Mouse (Mus musculus): Measurements from ENCODE around the gene Syne1. TPM values are rescaled to one million over a fixed set of nuclear protein-coding genes. Genes with fewer than 3 reads are reported as not detected.

Syne1 gene
- total and polyA plus RNA-seq, 3 experiments: 10.8 to 85.0 (median 59.1) TPM

DNA sequence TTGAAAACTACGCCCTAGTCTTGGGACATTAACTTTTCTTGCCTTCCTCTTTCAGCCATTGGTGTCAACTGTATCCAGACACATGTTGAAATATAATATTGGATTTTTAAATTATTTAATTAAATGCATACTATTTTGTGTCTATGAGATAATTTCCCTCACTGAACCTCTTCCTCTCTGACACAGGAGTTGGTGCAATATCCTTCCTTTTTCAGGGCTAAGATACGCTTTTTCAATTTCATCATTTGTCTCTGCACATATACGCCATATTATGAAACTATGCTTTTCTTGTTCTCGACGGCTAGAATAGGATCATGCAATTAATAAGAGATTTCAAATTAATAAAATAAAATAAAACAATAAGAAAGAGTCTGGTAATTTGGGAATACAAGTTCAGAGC, 4.9 kb downstream of the Syne1 start:
- Histone ChIP-seq H3K4me1 (ENCODE audit: insufficient read depth, low read depth, low read length) (no peaks in the 10 kb centered on the region), H3K4me3 (ENCODE audit: low read depth, low read length) (no peak overlapping the region), H3K36me3 (replicated peaks) (no peaks in the 10 kb centered on the region), H3K27me3 (ENCODE audit: insufficient read depth, low read length) (peaks cover 9% of the 10 kb centered on the region; the same call in 1 of the 2 replicates), H3K9me3 (replicated peaks) (no peaks in the 10 kb centered on the region)
- ATAC-seq (ENCODE audit: extremely low read depth, insufficient number of reproducible peaks, low FRiP score, poor library complexity, severe bottlenecking): no peak
- TF ChIP-seq GATA1 (IDR thresholded peaks at IDR 0.05; ENCODE audit: borderline replicate concordance, low read length) (no peak), CTCF (IDR thresholded peaks at IDR 0.05; ENCODE audit: low read depth, low read length) (no peak), TAL1 (conservative IDR thresholded peaks at IDR 0.05; ENCODE audit: low read depth, low read length) (no peak), GATA2 (IDR thresholded peaks at IDR 0.05; ENCODE audit: borderline replicate concordance, low read depth, low read length) (no peak), POLR2AphosphoS5 (IDR thresholded peaks at IDR 0.05; ENCODE audit: insufficient replicate concordance, low read depth, low read length) (no peak)
- DNase-seq (ENCODE audit: low spot score): no peak

DNA sequence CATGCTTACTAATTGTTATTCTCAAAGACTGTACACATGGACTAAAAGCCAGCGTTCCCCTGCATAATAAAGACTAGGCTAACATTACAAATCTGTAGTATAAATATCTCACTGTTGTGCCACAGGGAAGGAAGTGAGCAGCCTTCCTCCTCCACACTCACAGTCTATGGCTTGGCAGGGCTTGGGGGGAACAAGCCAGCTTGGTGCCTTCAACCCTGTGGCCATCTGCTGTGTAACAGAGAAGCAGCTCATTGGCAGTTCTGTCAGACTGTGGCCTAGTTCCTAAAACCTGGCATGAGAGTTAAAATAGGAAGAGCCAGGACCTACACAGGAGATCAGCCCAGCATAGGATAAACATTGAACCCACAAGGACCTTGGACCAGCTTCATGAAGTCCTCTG, 23.0 kb downstream of the Syne1 start:
- no peak for ATAC-seq (ENCODE audit: extremely low read depth, insufficient number of reproducible peaks, low FRiP score, poor library complexity, severe bottlenecking)
- no peaks in the 10 kb centered on the region for H3K4me1 ChIP-seq (ENCODE audit: insufficient read depth, low read depth, low read length)
- no peaks in the 10 kb centered on the region for H3K9me3 ChIP-seq (replicated peaks)
- no peaks in the 10 kb centered on the region for H3K36me3 ChIP-seq (replicated peaks)
- TF ChIP-seq GATA2 (IDR thresholded peaks at IDR 0.05; ENCODE audit: borderline replicate concordance, low read depth, low read length): no peak
- no peak for TF ChIP-seq POLR2AphosphoS5 (IDR thresholded peaks at IDR 0.05; ENCODE audit: insufficient replicate concordance, low read depth, low read length)
- no peak for TF ChIP-seq CTCF (IDR thresholded peaks at IDR 0.05; ENCODE audit: low read depth, low read length)
- no peak for TF ChIP-seq GATA1 (IDR thresholded peaks at IDR 0.05; ENCODE audit: borderline replicate concordance, low read length)
- TF ChIP-seq TAL1 (conservative IDR thresholded peaks at IDR 0.05; ENCODE audit: low read depth, low read length): no peak
- H3K27me3 ChIP-seq (ENCODE audit: insufficient read depth, low read length): no peaks in the 10 kb centered on the region
- no peak overlapping the region for H3K4me3 ChIP-seq (ENCODE audit: low read depth, low read length)
- DNase-seq (ENCODE audit: low spot score): no peak

DNA sequence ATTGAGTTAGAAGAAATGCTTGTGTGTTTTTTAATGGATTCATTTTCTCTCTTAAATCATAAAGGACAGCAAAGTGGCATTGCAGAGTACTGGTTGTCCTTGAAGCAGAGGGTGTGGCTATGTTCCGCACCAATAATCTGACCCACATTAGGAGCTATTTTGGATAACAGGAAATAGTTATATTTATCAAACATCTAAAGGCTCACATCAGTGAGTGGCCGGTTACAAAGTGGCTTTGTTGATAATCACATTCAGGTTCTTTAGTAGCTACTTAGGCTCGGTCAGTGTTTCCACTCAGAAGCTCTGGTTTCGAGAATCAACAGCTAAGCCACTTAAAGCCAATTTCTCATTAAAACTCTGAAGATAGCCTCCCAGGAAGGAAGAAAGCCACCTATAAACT, 23.6 kb downstream of the Syne1 start:
- ATAC-seq (ENCODE audit: extremely low read depth, insufficient number of reproducible peaks, low FRiP score, poor library complexity, severe bottlenecking) (peak; percentile 45; the same call in 1 of the 2 replicates), DNase-seq (ENCODE audit: low spot score) (no peak)
- no peaks in the 10 kb centered on the region for H3K27me3 ChIP-seq (ENCODE audit: insufficient read depth, low read length)
- H3K4me1 ChIP-seq (ENCODE audit: insufficient read depth, low read depth, low read length): no peaks in the 10 kb centered on the region
- H3K4me3 ChIP-seq (ENCODE audit: low read depth, low read length): no peak overlapping the region
- H3K36me3 ChIP-seq (replicated peaks): no peaks in the 10 kb centered on the region
- TF ChIP-seq POLR2AphosphoS5 (IDR thresholded peaks at IDR 0.05; ENCODE audit: insufficient replicate concordance, low read depth, low read length): no peak
- no peak for TF ChIP-seq CTCF (IDR thresholded peaks at IDR 0.05; ENCODE audit: low read depth, low read length)
- no peak for TF ChIP-seq TAL1 (conservative IDR thresholded peaks at IDR 0.05; ENCODE audit: low read depth, low read length)
- TF ChIP-seq GATA2 (IDR thresholded peaks at IDR 0.05; ENCODE audit: borderline replicate concordance, low read depth, low read length): no peak
- TF ChIP-seq GATA1 (IDR thresholded peaks at IDR 0.05; ENCODE audit: borderline replicate concordance, low read length): no peak
- no peaks in the 10 kb centered on the region for H3K9me3 ChIP-seq (replicated peaks)

DNA sequence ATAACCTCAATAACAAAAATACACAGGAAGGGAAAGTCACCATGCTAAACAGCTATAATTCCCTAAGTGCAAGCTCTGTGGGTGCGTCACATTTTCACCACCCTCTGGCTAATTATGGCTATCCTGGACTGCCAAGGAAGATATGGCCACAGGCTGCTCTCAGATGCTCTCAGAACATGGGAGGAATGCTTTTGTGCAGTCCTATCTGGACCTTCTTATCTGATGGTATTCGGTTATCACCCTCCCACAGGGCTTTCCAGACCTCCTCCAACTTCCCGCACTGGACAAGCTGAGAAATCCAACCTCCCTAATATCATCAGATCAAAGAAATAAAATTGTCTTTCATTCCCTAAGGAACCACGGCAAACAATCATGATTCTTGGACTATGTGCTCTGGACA, 28.4 kb downstream of the Syne1 start:
- ATAC-seq (ENCODE audit: extremely low read depth, insufficient number of reproducible peaks, low FRiP score, poor library complexity, severe bottlenecking) (peak; percentile 15; the same call in 1 of the 2 replicates), DNase-seq (ENCODE audit: low spot score) (no peak)
- no peak for TF ChIP-seq GATA1 (IDR thresholded peaks at IDR 0.05; ENCODE audit: borderline replicate concordance, low read length)
- no peak for TF ChIP-seq GATA2 (IDR thresholded peaks at IDR 0.05; ENCODE audit: borderline replicate concordance, low read depth, low read length)
- TF ChIP-seq POLR2AphosphoS5 (IDR thresholded peaks at IDR 0.05; ENCODE audit: insufficient replicate concordance, low read depth, low read length): no peak
- no peak for TF ChIP-seq TAL1 (conservative IDR thresholded peaks at IDR 0.05; ENCODE audit: low read depth, low read length)
- TF ChIP-seq CTCF (IDR thresholded peaks at IDR 0.05; ENCODE audit: low read depth, low read length): no peak
- H3K27me3 ChIP-seq (ENCODE audit: insufficient read depth, low read length): no peaks in the 10 kb centered on the region
- no peaks in the 10 kb centered on the region for H3K4me1 ChIP-seq (ENCODE audit: insufficient read depth, low read depth, low read length)
- no peaks in the 10 kb centered on the region for H3K36me3 ChIP-seq (replicated peaks)
- H3K4me3 ChIP-seq (ENCODE audit: low read depth, low read length): no peak overlapping the region
- H3K9me3 ChIP-seq (replicated peaks): no peaks in the 10 kb centered on the region

DNA sequence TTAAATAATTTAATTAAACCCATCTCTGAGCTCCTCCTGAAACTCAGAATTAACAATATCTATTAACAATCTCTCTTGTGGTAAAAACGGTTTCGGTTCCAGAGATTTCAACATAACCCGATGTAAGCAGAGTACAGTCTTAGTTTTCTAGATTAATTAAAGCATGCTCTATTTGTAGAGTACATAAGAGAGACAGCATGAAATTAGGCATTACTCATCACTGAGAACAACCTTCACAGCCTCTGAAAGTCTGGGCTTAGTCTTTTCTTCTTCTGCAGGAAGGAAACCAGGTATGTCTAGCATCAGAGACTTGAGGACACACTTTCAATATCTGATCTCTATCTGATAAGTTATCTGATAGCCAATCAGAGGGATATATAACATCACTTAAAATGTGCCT, 29.0 kb downstream of the Syne1 start:
- H3K4me3 ChIP-seq (ENCODE audit: low read depth, low read length): no peak overlapping the region
- TF ChIP-seq GATA1 (IDR thresholded peaks at IDR 0.05; ENCODE audit: borderline replicate concordance, low read length): no peak
- no peak for TF ChIP-seq CTCF (IDR thresholded peaks at IDR 0.05; ENCODE audit: low read depth, low read length)
- TF ChIP-seq TAL1 (conservative IDR thresholded peaks at IDR 0.05; ENCODE audit: low read depth, low read length): no peak
- TF ChIP-seq POLR2AphosphoS5 (IDR thresholded peaks at IDR 0.05; ENCODE audit: insufficient replicate concordance, low read depth, low read length): no peak
- no peak for TF ChIP-seq GATA2 (IDR thresholded peaks at IDR 0.05; ENCODE audit: borderline replicate concordance, low read depth, low read length)
- no peaks in the 10 kb centered on the region for H3K4me1 ChIP-seq (ENCODE audit: insufficient read depth, low read depth, low read length)
- no peak for ATAC-seq (ENCODE audit: extremely low read depth, insufficient number of reproducible peaks, low FRiP score, poor library complexity, severe bottlenecking)
- H3K36me3 ChIP-seq (replicated peaks): no peaks in the 10 kb centered on the region
- H3K27me3 ChIP-seq (ENCODE audit: insufficient read depth, low read length): no peaks in the 10 kb centered on the region
- H3K9me3 ChIP-seq (replicated peaks): no peaks in the 10 kb centered on the region
- DNase-seq (ENCODE audit: low spot score): no peak

DNA sequence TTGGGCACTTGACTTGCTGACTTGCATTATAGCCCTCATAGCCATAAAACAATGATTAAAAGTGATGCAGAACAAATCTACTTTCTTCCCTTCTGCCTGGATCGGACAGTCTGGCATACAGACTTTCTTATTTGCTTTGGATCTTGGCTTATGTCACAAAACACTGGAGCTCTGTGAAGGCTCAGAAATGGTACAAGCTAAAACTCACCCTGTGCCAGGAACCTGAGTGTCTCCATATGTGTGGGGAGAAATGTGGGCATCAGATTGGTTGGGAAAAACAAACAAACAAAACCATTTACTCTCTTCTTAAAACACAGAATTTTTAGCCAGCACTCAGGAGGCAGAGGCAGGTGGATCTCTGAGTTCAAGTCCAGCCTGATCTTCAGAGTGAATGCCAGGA, 30.6 kb downstream of the Syne1 start:
- Histone ChIP-seq H3K4me1 (ENCODE audit: insufficient read depth, low read depth, low read length) (no peaks in the 10 kb centered on the region), H3K9me3 (replicated peaks) (no peaks in the 10 kb centered on the region), H3K4me3 (ENCODE audit: low read depth, low read length) (no peak overlapping the region), H3K27me3 (ENCODE audit: insufficient read depth, low read length) (no peaks in the 10 kb centered on the region), H3K36me3 (replicated peaks) (no peaks in the 10 kb centered on the region)
- no peak for DNase-seq (ENCODE audit: low spot score)
- TF ChIP-seq GATA1 (IDR thresholded peaks at IDR 0.05; ENCODE audit: borderline replicate concordance, low read length) (no peak), POLR2AphosphoS5 (IDR thresholded peaks at IDR 0.05; ENCODE audit: insufficient replicate concordance, low read depth, low read length) (no peak), GATA2 (IDR thresholded peaks at IDR 0.05; ENCODE audit: borderline replicate concordance, low read depth, low read length) (no peak), TAL1 (conservative IDR thresholded peaks at IDR 0.05; ENCODE audit: low read depth, low read length) (no peak), CTCF (IDR thresholded peaks at IDR 0.05; ENCODE audit: low read depth, low read length) (no peak)
- no peak for ATAC-seq (ENCODE audit: extremely low read depth, insufficient number of reproducible peaks, low FRiP score, poor library complexity, severe bottlenecking)

All from G1E (cell line).